Mouse (Mus musculus): ENCODE data around the gene Zfp853. TPM values are rescaled to one million over a fixed set of nuclear protein-coding genes. Genes with fewer than 3 reads are reported as not detected.

Zfp853 gene
- polyA plus RNA-seq, 1 experiment from 2014 or later, result not detected

DNA sequence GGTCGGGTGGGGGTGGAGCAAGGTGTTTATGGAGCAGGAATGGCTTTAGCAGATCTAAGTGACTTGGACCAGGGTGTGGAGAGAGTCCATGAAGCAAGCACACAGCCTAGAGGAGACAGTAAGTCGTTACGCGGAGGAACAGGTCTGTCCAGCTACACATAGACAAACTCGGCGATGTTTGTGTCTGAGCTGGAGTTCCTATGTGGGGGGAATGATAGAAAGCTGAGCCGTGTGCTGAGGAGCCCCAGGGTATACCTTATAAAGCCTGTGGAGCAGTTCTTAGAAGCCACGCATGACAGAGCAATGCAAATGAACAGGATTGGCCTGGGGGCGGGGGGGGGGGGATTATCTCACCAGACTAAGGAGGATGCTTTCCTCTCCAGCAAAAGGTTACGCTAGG is 14.2 kb downstream of the Zfp853 start:
- H3K27me3 ChIP-seq (ENCODE audit: control insufficient read depth, insufficient read depth, low read length), result peaks cover 28% of the 10 kb centered on the region
- H3K9ac ChIP-seq (ENCODE audit: low read length), result no peak overlapping the region
- 50% methylated on average over 10 of the region's 10 CpGs for WGBS
- no peak overlapping the region for H3K27ac ChIP-seq (ENCODE audit: low read length)
- H3K9me3 ChIP-seq (replicated peaks; ENCODE audit: control insufficient read depth, low read length), result no peaks in the 10 kb centered on the region
- no peak overlapping the region for H3K4me3 ChIP-seq (ENCODE audit: low read length)
- no peaks in the 10 kb centered on the region for H3K4me1 ChIP-seq (ENCODE audit: control insufficient read depth, insufficient read depth, low read length)
- H3K36me3 ChIP-seq (ENCODE audit: control insufficient read depth, insufficient read depth), result no peaks in the 10 kb centered on the region
- no peak for ATAC-seq (replicated peaks; ENCODE audit: extremely low read depth, insufficient read depth, low FRiP score)
- H3K4me2 ChIP-seq (ENCODE audit: low read depth, low read length), result no peak overlapping the region

GRCm38 (mm10) chr5:143275761-143276160 is 17.7 kb downstream of the Zfp853 start:
- Histone ChIP-seq H3K9ac (ENCODE audit: low read length) (no peak overlapping the region), H3K36me3 (ENCODE audit: control insufficient read depth, insufficient read depth) (no peaks in the 10 kb centered on the region), H3K27me3 (ENCODE audit: control insufficient read depth, insufficient read depth, low read length) (peaks cover 20% of the 10 kb centered on the region), H3K9me3 (replicated peaks; ENCODE audit: control insufficient read depth, low read length) (no peaks in the 10 kb centered on the region), H3K4me1 (ENCODE audit: control insufficient read depth, insufficient read depth, low read length) (peaks cover under 1% of the 10 kb centered on the region; the same call in 1 of the 2 replicates), H3K4me2 (ENCODE audit: low read depth, low read length) (no peak overlapping the region), H3K4me3 (ENCODE audit: low read length) (no peak overlapping the region), H3K27ac (ENCODE audit: low read length) (no peak overlapping the region)
- 44% methylated on average over 5 of the region's 5 CpGs for WGBS
- ATAC-seq (replicated peaks; ENCODE audit: extremely low read depth, insufficient read depth, low FRiP score), result no peak

- Histone ChIP-seq H3K9ac (ENCODE audit: low read length) (no peak overlapping the region), H3K4me3 (ENCODE audit: low read length) (no peak overlapping the region), H3K27me3 (ENCODE audit: control insufficient read depth, insufficient read depth, low read length) (peaks cover 8% of the 10 kb centered on the region), H3K4me1 (ENCODE audit: control insufficient read depth, insufficient read depth, low read length) (peaks cover 14% of the 10 kb centered on the region), H3K27ac (ENCODE audit: low read length) (no peak overlapping the region), H3K9me3 (replicated peaks; ENCODE audit: control insufficient read depth, low read length) (no peaks in the 10 kb centered on the region), H3K4me2 (ENCODE audit: low read depth, low read length) (no peak overlapping the region), H3K36me3 (ENCODE audit: control insufficient read depth, insufficient read depth) (no peaks in the 10 kb centered on the region)
- WGBS, result 84% methylated on average over 16 of the region's 16 CpGs
- no peak for ATAC-seq (replicated peaks; ENCODE audit: extremely low read depth, insufficient read depth, low FRiP score)
Observed at GRCm38 (mm10) chr5:143272540-143273330, 20.7 kb downstream of the Zfp853 start.

GRCm38 (mm10) chr5:143272108-143272507 is 21.3 kb downstream of the Zfp853 start:
- H3K36me3 ChIP-seq (ENCODE audit: control insufficient read depth, insufficient read depth), result no peaks in the 10 kb centered on the region
- H3K27me3 ChIP-seq (ENCODE audit: control insufficient read depth, insufficient read depth, low read length), result peaks cover 2% of the 10 kb centered on the region
- H3K9ac ChIP-seq (ENCODE audit: low read length), result no peak overlapping the region
- H3K4me2 ChIP-seq (ENCODE audit: low read depth, low read length), result no peak overlapping the region
- no peak for ATAC-seq (replicated peaks; ENCODE audit: extremely low read depth, insufficient read depth, low FRiP score)
- H3K4me1 ChIP-seq (ENCODE audit: control insufficient read depth, insufficient read depth, low read length), result peaks cover 14% of the 10 kb centered on the region
- no peaks in the 10 kb centered on the region for H3K9me3 ChIP-seq (replicated peaks; ENCODE audit: control insufficient read depth, low read length)
- H3K27ac ChIP-seq (ENCODE audit: low read length), result no peak overlapping the region
- no peak overlapping the region for H3K4me3 ChIP-seq (ENCODE audit: low read length)
- 71% methylated on average over 3 of the region's 3 CpGs for WGBS

DNA sequence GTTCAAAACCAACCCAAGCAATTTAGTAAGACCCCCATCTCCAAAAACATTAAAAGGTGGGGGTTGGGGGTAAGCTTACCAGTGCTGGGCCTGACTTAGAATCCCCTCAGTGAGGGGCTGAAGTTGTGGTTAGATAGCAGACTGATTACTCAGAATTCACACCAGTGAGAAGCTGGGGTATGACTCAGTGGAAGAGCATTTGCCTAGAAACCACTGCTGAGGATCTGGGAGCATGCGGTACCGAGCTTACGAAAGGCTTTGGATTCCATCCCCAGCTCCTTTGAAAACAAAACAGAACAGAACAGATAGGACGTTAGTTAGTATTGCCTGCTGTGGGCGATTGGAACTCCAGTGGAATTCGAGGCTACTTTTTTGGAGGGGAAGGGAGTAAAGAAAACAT is 21.8 kb downstream of the Zfp853 start:
- Histone ChIP-seq H3K9me3 (replicated peaks; ENCODE audit: control insufficient read depth, low read length) (no peaks in the 10 kb centered on the region), H3K36me3 (ENCODE audit: control insufficient read depth, insufficient read depth) (no peaks in the 10 kb centered on the region), H3K27ac (ENCODE audit: low read length) (no peak overlapping the region), H3K9ac (ENCODE audit: low read length) (no peak overlapping the region), H3K4me3 (ENCODE audit: low read length) (no peak overlapping the region), H3K4me2 (ENCODE audit: low read depth, low read length) (no peak overlapping the region), H3K4me1 (ENCODE audit: control insufficient read depth, insufficient read depth, low read length) (peaks cover 14% of the 10 kb centered on the region), H3K27me3 (ENCODE audit: control insufficient read depth, insufficient read depth, low read length) (no peaks in the 10 kb centered on the region; the same call in none of the 2 replicates)
- ATAC-seq (replicated peaks; ENCODE audit: extremely low read depth, insufficient read depth, low FRiP score), result no peak
- 65% methylated on average over 6 of the region's 6 CpGs for WGBS

DNA sequence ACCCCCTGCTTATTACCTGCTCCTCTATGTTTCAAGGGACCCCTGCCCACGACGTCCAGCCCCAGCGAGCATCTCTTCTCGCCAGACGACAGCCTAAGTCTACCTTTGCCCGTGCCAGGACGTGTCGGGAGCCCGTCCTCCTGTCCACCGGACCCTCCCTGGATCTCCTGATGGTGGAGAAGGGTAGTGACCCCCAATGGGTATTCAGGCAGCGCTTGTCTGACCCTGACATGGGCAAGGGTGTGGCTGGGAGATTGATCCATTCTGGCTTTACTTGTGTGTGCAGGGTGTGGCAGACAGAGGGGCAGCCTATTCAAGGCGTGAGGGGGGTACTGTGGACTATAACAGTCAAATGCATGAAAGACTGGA is 23.3 kb downstream of the Zfp853 start:
- H3K4me3 ChIP-seq (ENCODE audit: low read length), result peak overlapping the region; percentile 94
- 4% methylated on average over 12 of the region's 12 CpGs for WGBS
- H3K4me2 ChIP-seq (ENCODE audit: low read depth, low read length), result peak overlapping the region; percentile 69
- peaks cover 14% of the 10 kb centered on the region for H3K4me1 ChIP-seq (ENCODE audit: control insufficient read depth, insufficient read depth, low read length)
- no peaks in the 10 kb centered on the region for H3K36me3 ChIP-seq (ENCODE audit: control insufficient read depth, insufficient read depth)
- 0 out of 2 replicates have a peak, but pooled peaks have one; percentile 8 for ATAC-seq (replicated peaks; ENCODE audit: extremely low read depth, insufficient read depth, low FRiP score)
- H3K27me3 ChIP-seq (ENCODE audit: control insufficient read depth, insufficient read depth, low read length), result no peaks in the 10 kb centered on the region
- H3K9me3 ChIP-seq (replicated peaks; ENCODE audit: control insufficient read depth, low read length), result no peaks in the 10 kb centered on the region
- no peak overlapping the region for H3K27ac ChIP-seq (ENCODE audit: low read length)
- peak overlapping the region; percentile 90 for H3K9ac ChIP-seq (ENCODE audit: low read length)

DNA sequence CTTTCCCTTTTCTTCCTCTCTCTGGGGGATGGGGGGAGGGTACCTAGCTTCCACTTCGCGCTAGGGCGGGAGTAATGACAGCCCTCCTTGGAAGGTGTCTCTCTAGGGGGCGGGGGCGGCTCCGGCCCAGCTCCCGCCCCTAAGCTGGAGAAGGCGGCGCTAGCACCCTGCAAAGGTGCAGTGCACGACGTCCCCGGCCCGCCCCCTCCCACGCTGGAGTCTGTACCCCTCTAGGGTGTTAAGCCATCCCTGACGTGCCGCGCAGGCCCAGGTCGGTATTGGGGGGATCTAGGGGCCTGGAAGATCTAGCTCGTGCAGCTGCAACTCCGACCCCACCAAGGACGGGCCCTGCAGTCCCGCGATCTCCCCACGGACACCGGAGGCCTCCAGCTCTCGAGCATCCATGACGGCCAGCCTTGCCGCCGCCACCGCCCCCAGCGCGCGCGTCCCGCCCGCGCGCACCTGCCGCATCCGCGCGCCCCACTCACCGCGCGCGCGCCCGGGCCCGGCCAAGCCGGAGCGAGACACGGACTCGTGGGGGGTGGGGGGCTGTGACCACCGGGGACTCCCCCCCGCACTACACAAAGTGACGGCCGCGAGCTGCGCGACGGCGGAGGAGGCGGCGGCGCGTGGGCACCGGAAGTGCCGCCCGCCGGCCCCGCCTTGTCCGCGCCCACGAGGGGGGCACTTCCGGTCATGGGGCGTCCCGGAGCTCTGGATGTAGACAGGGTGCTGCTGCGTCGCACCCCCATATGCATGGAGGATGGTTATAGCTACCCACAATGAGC is 23.9 kb downstream of the Zfp853 start, which contains the start of gene Zfp316:
TSS of gene Zfp316 (minus strand) at position 660 of the 788 bp plus-strand sequence.
- Histone ChIP-seq H3K9me3 (replicated peaks; ENCODE audit: control insufficient read depth, low read length) (no peaks in the 10 kb centered on the region), H3K4me3 (ENCODE audit: low read length) (peak within 1 kb of the TSS; percentile 94), H3K4me2 (ENCODE audit: low read depth, low read length) (peak within 1 kb of the TSS; percentile 69), H3K36me3 (ENCODE audit: control insufficient read depth, insufficient read depth) (no peaks in the 10 kb centered on the region), H3K4me1 (ENCODE audit: control insufficient read depth, insufficient read depth, low read length) (peaks cover 14% of the 10 kb centered on the region), H3K27me3 (ENCODE audit: control insufficient read depth, insufficient read depth, low read length) (no peaks in the 10 kb centered on the region), H3K9ac (ENCODE audit: low read length) (peak within 1 kb of the TSS; percentile 90), H3K27ac (ENCODE audit: low read length) (peak within 1 kb of the TSS; percentile 78)
- ATAC-seq (replicated peaks; ENCODE audit: extremely low read depth, insufficient read depth, low FRiP score), result peak; percentile 79
- under 1% methylated on average over 65 of the region's 79 CpGs for WGBS

- Histone ChIP-seq H3K4me2 (ENCODE audit: low read depth, low read length) (peak overlapping the region; percentile 69), H3K36me3 (ENCODE audit: control insufficient read depth, insufficient read depth) (no peaks in the 10 kb centered on the region; the same call in 1 of the 2 replicates), H3K9me3 (replicated peaks; ENCODE audit: control insufficient read depth, low read length) (no peaks in the 10 kb centered on the region), H3K9ac (ENCODE audit: low read length) (peak overlapping the region; percentile 90), H3K27ac (ENCODE audit: low read length) (no peak overlapping the region), H3K27me3 (ENCODE audit: control insufficient read depth, insufficient read depth, low read length) (no peaks in the 10 kb centered on the region), H3K4me3 (ENCODE audit: low read length) (peak overlapping the region; percentile 94), H3K4me1 (ENCODE audit: control insufficient read depth, insufficient read depth, low read length) (peaks cover 14% of the 10 kb centered on the region)
- WGBS, result 28% methylated on average over 8 of the region's 8 CpGs
- no peak for ATAC-seq (replicated peaks; ENCODE audit: extremely low read depth, insufficient read depth, low FRiP score)
Observed at GRCm38 (mm10) chr5:143268985-143269362, 24.4 kb downstream of the Zfp853 start.

DNA sequence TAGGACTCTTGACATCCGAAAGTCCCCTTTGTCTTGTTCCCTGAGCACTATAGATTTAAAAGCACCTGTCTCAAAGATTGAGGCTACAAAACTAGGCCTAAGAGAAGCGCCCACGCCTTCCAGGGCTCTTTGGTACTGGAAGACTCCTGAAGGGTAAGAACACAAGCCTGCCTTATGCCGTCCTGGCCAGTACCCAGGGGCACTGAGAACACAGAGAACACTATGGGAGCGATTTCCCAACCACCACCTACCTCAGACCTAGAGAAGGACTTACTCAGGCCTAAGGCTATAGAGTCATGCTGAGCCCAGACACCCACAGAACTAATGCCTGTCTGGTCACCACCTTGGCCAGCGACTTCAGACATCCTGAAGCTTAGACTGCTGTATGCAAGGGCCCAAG is 26.6 kb downstream of the Zfp853 start:
- H3K9me3 ChIP-seq (replicated peaks; ENCODE audit: control insufficient read depth, low read length), result no peaks in the 10 kb centered on the region
- ATAC-seq (replicated peaks; ENCODE audit: extremely low read depth, insufficient read depth, low FRiP score), result no peak
- peaks cover 8% of the 10 kb centered on the region; the same call in 1 of the 2 replicates for H3K36me3 ChIP-seq (ENCODE audit: control insufficient read depth, insufficient read depth)
- no peak overlapping the region for H3K27ac ChIP-seq (ENCODE audit: low read length)
- 81% methylated on average over 6 of the region's 6 CpGs for WGBS
- H3K4me2 ChIP-seq (ENCODE audit: low read depth, low read length), result no peak overlapping the region
- no peaks in the 10 kb centered on the region for H3K27me3 ChIP-seq (ENCODE audit: control insufficient read depth, insufficient read depth, low read length)
- no peak overlapping the region for H3K9ac ChIP-seq (ENCODE audit: low read length)
- no peak overlapping the region for H3K4me3 ChIP-seq (ENCODE audit: low read length)
- peaks cover 14% of the 10 kb centered on the region for H3K4me1 ChIP-seq (ENCODE audit: control insufficient read depth, insufficient read depth, low read length)
